Mouse (Mus musculus) stomach, embryonic 16.5 days (tissue): ENCODE measurements around the gene Acer3. TPM values are rescaled to one million over a fixed set of nuclear protein-coding genes. Genes with fewer than 3 reads are reported as not detected.

ENCODE experiments used
- ATAC-seq: fragments of 200-750 bp; cut with Nextera tagmentation; 2 replicates; pipeline ENCODE4 v1.8.0; 2017; ENCODE audit warnings: moderate number of reproducible peaks, moderate TSS enrichment; ENCODE audit not compliant: insufficient read depth, low FRiP score
- H3K27ac ChIP-seq: fragments of 300-500 bp; sonication (generic); 2 replicates; pipeline ENCODE4 v1.5.1; 2014; ENCODE audit warnings: low read length
- H3K27me3 ChIP-seq: fragments of 300-500 bp; sonication (generic); 2 replicates; pipeline ENCODE4 v1.6.1; 2014; ENCODE audit warnings: low read length, control low read depth, mixed read lengths; ENCODE audit not compliant: control insufficient read depth, insufficient read depth
- H3K36me3 ChIP-seq: fragments of 300-500 bp; sonication (generic); 2 replicates; pipeline ENCODE4 v1.6.1; 2014; ENCODE audit warnings: low read length; ENCODE audit not compliant: control insufficient read depth, insufficient read depth
- H3K4me1 ChIP-seq: fragments of 300-500 bp; sonication (generic); 2 replicates; pipeline ENCODE4 v1.6.1; 2014; ENCODE audit warnings: low read length, control low read depth, mixed read lengths; ENCODE audit not compliant: control insufficient read depth, insufficient read depth
- H3K4me2 ChIP-seq: fragments of 300-500 bp; sonication (generic); 2 replicates; pipeline ENCODE4 v1.6.1; 2014; ENCODE audit warnings: low read depth, low read length, mixed read lengths
- H3K4me3 ChIP-seq: fragments of 300-500 bp; sonication (generic); replicated peaks from 2 replicates; pipeline ENCODE4 v1.5.1; 2014; ENCODE audit warnings: mild to moderate bottlenecking, low read length
- H3K9ac ChIP-seq: fragments of 300-500 bp; sonication (generic); 2 replicates; pipeline ENCODE4 v1.6.1; 2014; ENCODE audit warnings: low read length
- H3K9me3 ChIP-seq: fragments of 300-500 bp; sonication (generic); replicated peaks from 2 replicates; pipeline ENCODE4 v1.6.1; 2016; ENCODE audit warnings: low read length, control low read depth; ENCODE audit not compliant: control insufficient read depth
- WGBS: fragments of 180-500 bp; shearing (Covaris S2); extraction: QIAGEN DNeasy Blood & Tissue Kit; methylation state at CpG from one replicate; pipeline ENCODE4 v1.1.7; 2014; 5-methylcytosine and 5-hydroxymethylcytosine counted together
- polyA plus RNA-seq: library from polyadenylated mRNA; unstranded; fragments of >200 nt; fragmentation: Nextera tagmentation; extraction: Ambion mirVana; gene quantifications from 2 replicates; pipeline ENCODE4 v1.2.1, GENCODE M21; 2015

Gene Acer3
- polyA plus RNA-seq, 1 experiment from 2014 or later, result 28.8 TPM

- no peak overlapping the region for H3K4me3 ChIP-seq
- ATAC-seq, result peak; percentile 80
- 0 out of 2 replicates have a peak overlapping the region, but pooled peaks have one; percentile 17 for H3K9ac ChIP-seq
- H3K9me3 ChIP-seq, result no peaks in the 10 kb centered on the region
- H3K4me1 ChIP-seq, result peaks cover 41% of the 10 kb centered on the region
- H3K27me3 ChIP-seq, result no peaks in the 10 kb centered on the region
- 0 out of 2 replicates have a peak overlapping the region, but pooled peaks have one; percentile 20 for H3K4me2 ChIP-seq
- 26% methylated on average over 8 of the region's 8 CpGs for WGBS
- no peaks in the 10 kb centered on the region for H3K36me3 ChIP-seq
- peak overlapping the region; percentile 72 for H3K27ac ChIP-seq
Measured at GRCm38 (mm10) chr7:98158481-98158880, 162.5 kb downstream of the Acer3 start.

GRCm38 (mm10) chr7:98157636-98158332, 163.2 kb downstream of the Acer3 start:
- 57% methylated on average over 5 of the region's 5 CpGs for WGBS
- Histone ChIP-seq H3K27me3 (no peaks in the 10 kb centered on the region), H3K4me2 (0 out of 2 replicates have a peak overlapping the region, but pooled peaks have one; percentile 20), H3K9ac (no peak overlapping the region), H3K27ac (peak overlapping the region; percentile 72), H3K4me3 (no peak overlapping the region), H3K36me3 (no peaks in the 10 kb centered on the region), H3K9me3 (no peaks in the 10 kb centered on the region), H3K4me1 (peaks cover 37% of the 10 kb centered on the region)
- no peak for ATAC-seq

Other genes with a start within 250 kb of the Acer3 start
- gene Myo7a, start 201.7 kb downstream of the Acer3 start, polyA plus RNA-seq, result 10.9 and 11.4 TPM in 2 replicates
- 2.1 and 2.5 TPM in 2 replicates for gene Omp, start 175.7 kb downstream of the Acer3 start, polyA plus RNA-seq
- gene Capn5, start 142.9 kb downstream of the Acer3 start, polyA plus RNA-seq, result 24.5 and 34.3 TPM in 2 replicates
- not detected in 2 replicates for gene B3gnt6, start 121.7 kb downstream of the Acer3 start, polyA plus RNA-seq
- 9.9 and 11.5 TPM in 2 replicates for gene Tsku, start 40.1 kb upstream of the Acer3 start, polyA plus RNA-seq
- 0.12 TPM in 1 of 2 replicates, not detected in the other for gene Gucy2d, start 119.2 kb upstream of the Acer3 start, polyA plus RNA-seq
- 9.5 and 13.9 TPM in 2 replicates for gene Lrrc32, start 168.1 kb upstream of the Acer3 start, polyA plus RNA-seq